Comparison of ENCODE assay signal across 18 mouse cellular contexts in the genomic region with DNA sequence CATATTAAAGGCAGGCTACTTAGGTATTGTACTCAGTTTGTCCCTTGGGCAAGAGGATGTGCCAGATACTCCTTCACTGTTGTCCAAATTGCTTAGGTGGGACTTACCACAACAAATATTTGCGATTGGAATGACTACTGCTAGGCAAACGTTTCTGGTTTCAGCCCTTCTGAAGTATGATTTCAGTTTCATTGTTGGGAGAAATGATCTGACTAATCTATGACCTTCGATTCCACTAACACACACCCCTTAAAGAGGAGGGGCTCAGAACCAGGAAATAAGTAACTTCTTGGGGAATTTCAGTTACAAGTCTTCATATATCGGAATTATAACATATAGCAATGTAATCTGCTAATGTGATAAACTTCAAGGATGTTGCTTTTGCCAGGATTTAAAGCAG. TPM values are rescaled to one million over a fixed set of nuclear protein-coding genes. Genes with fewer than 3 reads are reported as not detected.
"Had no signal": no experiment of that assay in that cellular context is flagged by ENCODE, and none has a peak within 500 bp of the region (broad histone marks: within the 10 kb centered on the region; RNA-seq: fewer than 3 reads in every experiment).

No protein-coding gene starts in this region.

- H3K4me3 ChIP-seq: left cerebral cortex, adult 2 months; liver, embryonic 13.5 days had no signal

- H3K4me2 ChIP-seq: liver, embryonic 13.5 days; midbrain, embryonic 11.5 days had no signal

- H3K4me1 ChIP-seq: liver, embryonic 13.5 days had no signal

- H3K27me3 ChIP-seq: liver, embryonic 13.5 days had no signal

- H3K9me3 ChIP-seq: liver, embryonic 13.5 days had no signal

- DNase-seq: kidney, adult 18-20 months; kidney, adult 9 months; kidney, postnatal 25 days; layer of hippocampus, postnatal 36 days; liver, embryonic 13.5 days; lung, adult 2 months; lung, postnatal 14 days; lung, postnatal 4 days; midbrain, embryonic 14.5 days; right cerebral cortex, adult 18-20 months; right cerebral cortex, postnatal 14 days; right cerebral cortex, postnatal 4 days; thymus, adult 2 months; thymus, postnatal 14 days had no signal

- H3K27ac ChIP-seq: left cerebral cortex, adult 2 months; liver, embryonic 13.5 days had no signal

- H3K36me3 ChIP-seq: liver, embryonic 13.5 days had no signal

- H3K9ac ChIP-seq: liver, embryonic 13.5 days had no signal

RNA-seq across cellular contexts. Expression of a gene that starts 20.4 kb away (rescaled TPM):
- total RNA-seq: megakaryocyte progenitor cell, adult 5-6 weeks; megakaryocyte-erythroid progenitor cell, adult 5-6 weeks had no signal
